Mouse (Mus musculus) heart, postnatal 0 days (tissue): ENCODE measurements at regions not wholly inside any gene's neighbourhood (a gene's known extent, or its start where the extent isn't known, plus 50 kb on each side); places are given as distances from the start of the nearest gene placed in this dataset.

Source experiments
- CTCF ChIP-seq: IDR thresholded peaks from 2 replicates; pipeline ENCODE4 v1.5.1; 2016; ENCODE audit warnings: antibody characterized with exemption, control low read depth, low read depth
- EP300 ChIP-seq: IDR thresholded peaks from 2 replicates; pipeline ENCODE4 v1.6.1; 2016; ENCODE audit warnings: antibody characterized with exemption, low read depth

DNA sequence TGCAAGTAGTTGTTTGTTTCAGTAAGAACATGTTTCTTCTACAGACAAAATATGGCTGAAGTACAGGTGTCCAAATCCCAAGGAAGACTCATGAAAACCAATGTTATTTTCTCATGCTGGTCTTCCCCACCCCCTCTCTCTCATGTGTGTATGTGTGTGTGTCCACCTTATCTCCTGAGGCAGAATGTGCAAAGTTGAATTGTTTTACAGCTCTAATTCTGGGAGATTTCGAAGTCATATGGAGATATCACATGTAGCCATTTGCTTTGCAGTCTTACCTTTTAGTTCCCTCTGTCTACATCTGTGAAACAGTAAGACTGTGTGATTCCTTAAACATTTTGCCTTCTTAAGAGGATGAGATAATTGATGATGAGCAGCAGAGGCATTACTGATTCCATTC lies 582.8 kb downstream of the Anxa1 start:
- no peak for TF ChIP-seq CTCF
- TF ChIP-seq EP300, result no peak
